Mouse (Mus musculus) hindbrain, embryonic 13.5 days (tissue): ENCODE results near the gene Men1. TPM values are rescaled to one million over a fixed set of nuclear protein-coding genes. Genes with fewer than 3 reads are reported as not detected.
"Not testable (repeated sequence)": the region's sequence is repeated elsewhere in the genome, so short reads cannot be mapped to it uniquely, and the experiment has no call there.

Experiments used
- ATAC-seq: fragments of 200-750 bp; cut with Nextera tagmentation; 2 replicates; pipeline ENCODE4 v1.8.0; 2017; ENCODE audit warnings: moderate TSS enrichment; ENCODE audit not compliant: low FRiP score
- H3K27ac ChIP-seq: fragments of 300-500 bp; sonication (generic); 2 replicates; pipeline ENCODE4 v1.5.1; 2015; ENCODE audit warnings: inconsistent platforms, mild to moderate bottlenecking, moderate library complexity
- H3K27me3 ChIP-seq: fragments of 300-500 bp; sonication (generic); 2 replicates; pipeline ENCODE4 v1.6.1; 2015; ENCODE audit warnings: mild to moderate bottlenecking, inconsistent platforms
- H3K36me3 ChIP-seq: fragments of 300-500 bp; sonication (generic); 2 replicates; pipeline ENCODE4 v1.6.1; 2015; ENCODE audit warnings: mild to moderate bottlenecking, inconsistent platforms
- H3K4me1 ChIP-seq: fragments of 300-500 bp; sonication (generic); replicated peaks from 2 replicates; pipeline ENCODE4 v1.6.1; 2015; ENCODE audit warnings: inconsistent platforms
- H3K4me2 ChIP-seq: fragments of 300-500 bp; sonication (generic); 2 replicates; pipeline ENCODE4 v1.6.1; 2015; ENCODE audit warnings: inconsistent platforms, mild to moderate bottlenecking, moderate library complexity
- H3K4me3 ChIP-seq: fragments of 300-500 bp; sonication (generic); 2 replicates; pipeline ENCODE4 v1.5.1; 2015; ENCODE audit warnings: mild to moderate bottlenecking, inconsistent platforms
- H3K9ac ChIP-seq: fragments of 300-500 bp; sonication (generic); 2 replicates; pipeline ENCODE4 v1.6.1; 2015; ENCODE audit warnings: mild to moderate bottlenecking, inconsistent platforms
- H3K9me3 ChIP-seq: fragments of 300-500 bp; sonication (generic); 2 replicates; pipeline ENCODE4 v1.6.1; 2016; ENCODE audit warnings: inconsistent platforms
- WGBS: fragments of 180-500 bp; shearing (Covaris S2); methylation state at CpG from one replicate; pipeline ENCODE4 v1.1.7; 2015; 5-methylcytosine and 5-hydroxymethylcytosine counted together
- polyA plus RNA-seq: library from polyadenylated mRNA; unstranded; fragments of >200 nt; fragmentation: Nextera tagmentation; extraction: Ambion mirVana; gene quantifications from 2 replicates; pipeline ENCODE4 v1.2.1, GENCODE M21; 2015

Gene Men1
- polyA plus RNA-seq, 1 experiment from 2014 or later = 73.8 TPM

GRCm38 (mm10) chr19:6306586-6306985 is 28.2 kb upstream of the Men1 start:
- peaks cover 10% of the 10 kb centered on the region; the same call in 1 of the 2 replicates for H3K4me1 ChIP-seq
- peak overlapping the region; percentile 52 for H3K4me3 ChIP-seq
- ATAC-seq = peak; percentile 69
- 0 out of 2 replicates have a peak, but pooled peaks cover 4% of the 10 kb centered on the region for H3K27me3 ChIP-seq
- no peaks in the 10 kb centered on the region for H3K9me3 ChIP-seq
- H3K9ac ChIP-seq = peak overlapping the region; percentile 68
- peaks cover 5% of the 10 kb centered on the region for H3K36me3 ChIP-seq
- no peak overlapping the region for H3K27ac ChIP-seq
- H3K4me2 ChIP-seq = peak overlapping the region; percentile 61
- WGBS = under 1% methylated on average over 30 of the region's 34 CpGs

- Histone ChIP-seq H3K27ac (no peak overlapping the region), H3K9me3 (no peaks in the 10 kb centered on the region), H3K4me1 (peaks cover 10% of the 10 kb centered on the region; the same call in 1 of the 2 replicates), H3K4me2 (no peak overlapping the region), H3K4me3 (no peak overlapping the region), H3K36me3 (peaks cover 9% of the 10 kb centered on the region), H3K27me3 (0 out of 2 replicates have a peak, but pooled peaks cover 4% of the 10 kb centered on the region), H3K9ac (no peak overlapping the region)
- ATAC-seq = no peak
- 87% methylated on average over 9 of the region's 9 CpGs for WGBS
Observed at GRCm38 (mm10) chr19:6307733-6308531, 26.8 kb upstream of the Men1 start.

- 90% methylated on average over 5 of the region's 5 CpGs for WGBS
- no peak overlapping the region for H3K4me3 ChIP-seq
- H3K27ac ChIP-seq = no peak overlapping the region
- no peaks in the 10 kb centered on the region for H3K9me3 ChIP-seq
- H3K36me3 ChIP-seq = peaks cover 30% of the 10 kb centered on the region
- no peak overlapping the region for H3K9ac ChIP-seq
- no peak overlapping the region for H3K4me2 ChIP-seq
- no peak for ATAC-seq
- H3K27me3 ChIP-seq = 0 out of 2 replicates have a peak, but pooled peaks cover 4% of the 10 kb centered on the region
- H3K4me1 ChIP-seq = peaks cover 10% of the 10 kb centered on the region; the same call in 1 of the 2 replicates
Observed at GRCm38 (mm10) chr19:6310181-6310580, 24.6 kb upstream of the Men1 start.

- H3K4me1 ChIP-seq, H3K27me3 ChIP-seq, H3K9ac ChIP-seq, H3K9me3 ChIP-seq, H3K4me3 ChIP-seq, ATAC-seq, H3K27ac ChIP-seq, H3K4me2 ChIP-seq: not testable (repeated sequence)
- WGBS = 94% methylated on average over 3 of the region's 3 CpGs
- peaks cover 46% of the 10 kb centered on the region for H3K36me3 ChIP-seq
Observed at GRCm38 (mm10) chr19:6311783-6312182, 23.0 kb upstream of the Men1 start.

GRCm38 (mm10) chr19:6313796-6314195 is 21.0 kb upstream of the Men1 start:
- 89% methylated on average over 8 of the region's 8 CpGs for whole genome bisulfite sequencing

GRCm38 (mm10) chr19:6314513-6314912 is 20.3 kb upstream of the Men1 start:
- 89% methylated on average over 8 of the region's 8 CpGs for WGBS

More at GRCm38 (mm10) chr19:6313796-6314195, 21.0 kb upstream of the Men1 start:
- Histone ChIP-seq H3K9me3 (no peaks in the 10 kb centered on the region), H3K4me1 (no peaks in the 10 kb centered on the region), H3K36me3 (peaks cover 66% of the 10 kb centered on the region), H3K4me3 (no peak overlapping the region), H3K9ac (no peak overlapping the region), H3K4me2 (no peak overlapping the region), H3K27ac (no peak overlapping the region), H3K27me3 (no peaks in the 10 kb centered on the region)
- ATAC-seq = no peak

GRCm38 (mm10) chr19:6315573-6315972 is 19.2 kb upstream of the Men1 start:
- 77% methylated on average over 14 of the region's 14 CpGs for WGBS
- Histone ChIP-seq H3K36me3 (peaks cover 68% of the 10 kb centered on the region), H3K4me3 (no peak overlapping the region), H3K9ac (peak overlapping the region; percentile 13; the same call in 1 of the 2 replicates), H3K4me1 (no peaks in the 10 kb centered on the region), H3K4me2 (no peak overlapping the region), H3K27me3 (no peaks in the 10 kb centered on the region), H3K27ac (no peak overlapping the region), H3K9me3 (no peaks in the 10 kb centered on the region)
- no peak for ATAC-seq

More at GRCm38 (mm10) chr19:6314513-6314912, 20.3 kb upstream of the Men1 start:
- Histone ChIP-seq H3K9ac (no peak overlapping the region; the same call in 1 of the 2 replicates), H3K4me1 (no peaks in the 10 kb centered on the region), H3K27ac (no peak overlapping the region), H3K27me3 (no peaks in the 10 kb centered on the region), H3K4me3 (no peak overlapping the region), H3K4me2 (no peak overlapping the region), H3K9me3 (no peaks in the 10 kb centered on the region), H3K36me3 (peaks cover 68% of the 10 kb centered on the region)
- ATAC-seq = no peak

GRCm38 (mm10) chr19:6318145-6318544 is 16.6 kb upstream of the Men1 start:
- ATAC-seq = no peak
- H3K27ac ChIP-seq = no peak overlapping the region
- no peaks in the 10 kb centered on the region for H3K9me3 ChIP-seq
- H3K4me3 ChIP-seq = no peak overlapping the region
- no peaks in the 10 kb centered on the region for H3K4me1 ChIP-seq
- H3K36me3 ChIP-seq = peaks cover 67% of the 10 kb centered on the region
- peak overlapping the region; percentile 13; the same call in 1 of the 2 replicates for H3K9ac ChIP-seq
- 95% methylated on average over 12 of the region's 12 CpGs for WGBS
- H3K27me3 ChIP-seq = no peaks in the 10 kb centered on the region
- no peak overlapping the region for H3K4me2 ChIP-seq

GRCm38 (mm10) chr19:6321358-6321757 is 13.4 kb upstream of the Men1 start:
- no peak overlapping the region for H3K4me3 ChIP-seq
- ATAC-seq = no peak
- 92% methylated on average over 8 of the region's 8 CpGs for WGBS

GRCm38 (mm10) chr19:6321786-6322621 is 12.8 kb upstream of the Men1 start:
- peaks cover 32% of the 10 kb centered on the region for H3K36me3 ChIP-seq
- no peak overlapping the region for H3K4me2 ChIP-seq
- no peak overlapping the region for H3K4me3 ChIP-seq
- ATAC-seq = no peak
- H3K9ac ChIP-seq = no peak overlapping the region
- no peaks in the 10 kb centered on the region for H3K27me3 ChIP-seq
- no peaks in the 10 kb centered on the region for H3K9me3 ChIP-seq
- H3K27ac ChIP-seq = no peak overlapping the region
- 87% methylated on average over 33 of the region's 33 CpGs for WGBS
- no peaks in the 10 kb centered on the region for H3K4me1 ChIP-seq

More at GRCm38 (mm10) chr19:6321358-6321757, 13.4 kb upstream of the Men1 start:
- Histone ChIP-seq H3K4me2 (no peak overlapping the region), H3K27me3 (no peaks in the 10 kb centered on the region), H3K27ac (no peak overlapping the region), H3K36me3 (peaks cover 39% of the 10 kb centered on the region), H3K4me1 (no peaks in the 10 kb centered on the region), H3K9ac (no peak overlapping the region), H3K9me3 (no peaks in the 10 kb centered on the region)

- H3K27ac ChIP-seq = no peak overlapping the region
- no peak overlapping the region for H3K4me3 ChIP-seq
- no peaks in the 10 kb centered on the region for H3K9me3 ChIP-seq
- H3K27me3 ChIP-seq = no peaks in the 10 kb centered on the region
- no peaks in the 10 kb centered on the region for H3K4me1 ChIP-seq
- no peak overlapping the region for H3K4me2 ChIP-seq
- peaks cover 12% of the 10 kb centered on the region for H3K36me3 ChIP-seq
- WGBS = 81% methylated on average over 9 of the region's 9 CpGs
- H3K9ac ChIP-seq = no peak overlapping the region
- no peak for ATAC-seq
Observed at GRCm38 (mm10) chr19:6324751-6325150, 10.0 kb upstream of the Men1 start.

- no peak overlapping the region for H3K9ac ChIP-seq
Observed at GRCm38 (mm10) chr19:6331178-6331577, 3.6 kb upstream of the Men1 start.

More at GRCm38 (mm10) chr19:6331178-6331577, 3.6 kb upstream of the Men1 start:
- Histone ChIP-seq H3K36me3 (no peaks in the 10 kb centered on the region), H3K9me3 (no peaks in the 10 kb centered on the region), H3K4me2 (no peak overlapping the region), H3K27me3 (no peaks in the 10 kb centered on the region), H3K4me1 (peaks cover 16% of the 10 kb centered on the region), H3K4me3 (no peak overlapping the region), H3K27ac (no peak overlapping the region)
- no peak for ATAC-seq
- 66% methylated on average over 5 of the region's 5 CpGs for WGBS
